Mouse (Mus musculus) stomach, embryonic 14.5 days (tissue): ENCODE measurements around the gene Nrde2. TPM values are rescaled to one million over a fixed set of nuclear protein-coding genes. Genes with fewer than 3 reads are reported as not detected.

ENCODE experiments used
- ATAC-seq: fragments of 200-750 bp; cut with Nextera tagmentation; 2 replicates; pipeline ENCODE4 v1.8.0; 2017; ENCODE audit warnings: low read depth, moderate TSS enrichment; ENCODE audit not compliant: insufficient number of reproducible peaks, insufficient read depth, low FRiP score
- H3K27ac ChIP-seq: fragments of 300-500 bp; sonication (generic); 2 replicates; pipeline ENCODE4 v1.5.1; 2014; ENCODE audit warnings: mild to moderate bottlenecking, low read length, moderate library complexity, mixed read lengths
- H3K27me3 ChIP-seq: fragments of 300-500 bp; sonication (generic); 2 replicates; pipeline ENCODE4 v1.6.1; 2014; ENCODE audit warnings: low read length, control low read depth, mixed read lengths; ENCODE audit not compliant: control insufficient read depth, insufficient read depth
- H3K36me3 ChIP-seq: fragments of 300-500 bp; sonication (generic); 2 replicates; pipeline ENCODE4 v1.6.1; 2014; ENCODE audit warnings: mild to moderate bottlenecking, control low read depth, low read length, moderate library complexity, mixed read lengths; ENCODE audit not compliant: control insufficient read depth, insufficient read depth
- H3K4me1 ChIP-seq: fragments of 300-500 bp; sonication (generic); 2 replicates; pipeline ENCODE4 v1.6.1; 2014; ENCODE audit warnings: low read length, control low read depth, mixed read lengths; ENCODE audit not compliant: control insufficient read depth, insufficient read depth
- H3K4me2 ChIP-seq: fragments of 300-500 bp; sonication (generic); replicated peaks from 2 replicates; pipeline ENCODE4 v1.6.1; 2014; ENCODE audit warnings: low read depth, low read length, control low read depth
- H3K4me3 ChIP-seq: fragments of 300-500 bp; sonication (generic); 2 replicates; pipeline ENCODE4 v1.5.1; 2014; ENCODE audit warnings: low read depth, low read length, control low read depth
- H3K9ac ChIP-seq: fragments of 300-500 bp; sonication (generic); replicated peaks from 2 replicates; pipeline ENCODE4 v1.6.1; 2014; ENCODE audit warnings: low read depth, mild to moderate bottlenecking, control low read depth, low read length, moderate library complexity, mixed read lengths
- H3K9me3 ChIP-seq: fragments of 300-500 bp; sonication (generic); 2 replicates; pipeline ENCODE4 v1.6.1; 2016; ENCODE audit warnings: low read depth, low read length, control low read depth; ENCODE audit not compliant: control insufficient read depth
- WGBS: fragments of 180-500 bp; shearing (Covaris S2); extraction: QIAGEN DNeasy Blood & Tissue Kit; methylation state at CpG from one replicate; pipeline ENCODE4 v1.1.7; 2014; 5-methylcytosine and 5-hydroxymethylcytosine counted together
- polyA plus RNA-seq: library from polyadenylated mRNA; unstranded; fragments of >200 nt; fragmentation: Nextera tagmentation; extraction: Ambion mirVana; gene quantifications from 2 replicates; pipeline ENCODE4 v1.2.1, GENCODE M21; 2014

The Nrde2 gene
- polyA plus RNA-seq, 1 experiment from 2014 or later: 13.1 TPM

DNA sequence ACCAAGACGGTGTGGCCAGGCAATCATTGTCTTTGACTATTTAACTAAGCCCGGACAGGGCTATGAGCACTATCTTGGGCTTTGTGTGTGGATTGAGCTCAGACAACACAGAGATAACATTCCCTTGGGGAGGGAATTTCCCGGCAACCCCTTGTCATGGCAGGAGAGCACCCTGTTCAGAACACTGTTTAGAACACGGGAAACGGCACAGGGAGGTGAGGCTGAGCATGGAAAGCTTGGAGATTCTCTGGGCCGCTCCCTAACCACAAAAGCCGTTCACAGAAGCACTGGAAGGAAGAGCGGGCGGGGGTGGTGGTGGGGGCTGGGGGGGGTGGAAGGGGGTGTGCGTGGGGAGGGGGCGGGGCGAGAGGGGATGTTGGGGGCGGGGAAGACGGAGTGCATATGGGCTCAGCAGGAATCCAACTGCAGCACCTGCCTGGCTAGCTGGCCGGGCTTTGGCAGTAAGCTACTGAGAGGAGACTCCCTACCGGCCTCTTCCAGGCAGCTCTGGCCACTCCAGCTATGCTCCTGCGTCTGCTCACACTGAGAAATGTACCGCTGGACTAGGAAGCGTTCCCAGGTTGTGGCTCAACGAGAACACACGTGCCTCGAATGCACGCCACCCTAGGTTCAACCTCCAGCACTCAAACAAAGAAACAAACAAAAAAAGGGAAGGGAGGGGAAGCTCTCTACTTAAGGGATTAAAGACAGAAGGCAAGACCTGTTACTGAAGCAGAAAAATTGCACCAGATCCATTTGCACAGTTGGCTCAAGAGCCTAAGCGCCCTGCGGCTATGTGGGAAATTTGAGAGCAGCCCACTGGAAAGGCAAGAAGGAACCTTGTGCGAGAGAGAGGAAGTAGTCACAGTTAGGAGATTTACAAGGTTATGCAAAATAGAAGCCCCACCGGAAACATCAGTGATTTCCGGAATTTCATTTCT is 8.7 kb upstream of the Nrde2 start:
- ATAC-seq: peak; percentile 68
- Histone ChIP-seq H3K27ac (no peak overlapping the region; the same call in 1 of the 2 replicates), H3K36me3 (no peaks in the 10 kb centered on the region), H3K4me2 (peak overlapping the region; percentile 41), H3K4me1 (0 out of 2 replicates have a peak, but pooled peaks cover 3% of the 10 kb centered on the region), H3K9ac (peak overlapping the region; percentile 33; the same call in 1 of the 2 replicates), H3K4me3 (0 out of 2 replicates have a peak overlapping the region, but pooled peaks have one; percentile 6), H3K27me3 (no peaks in the 10 kb centered on the region), H3K9me3 (no peaks in the 10 kb centered on the region)
- WGBS: 14% methylated on average over 28 of the region's 28 CpGs

- H3K9ac ChIP-seq: 0 out of 2 replicates have a peak overlapping the region, but pooled peaks have one; percentile 33
- H3K36me3 ChIP-seq: no peaks in the 10 kb centered on the region
- H3K4me2 ChIP-seq: peak overlapping the region; percentile 41; the same call in 1 of the 2 replicates
- no peak for ATAC-seq
- WGBS: 86% methylated on average over 1 of the region's 1 CpGs
- no peak overlapping the region; the same call in 1 of the 2 replicates for H3K27ac ChIP-seq
- H3K4me1 ChIP-seq: 0 out of 2 replicates have a peak, but pooled peaks cover 3% of the 10 kb centered on the region
- no peak overlapping the region for H3K4me3 ChIP-seq
- no peaks in the 10 kb centered on the region for H3K9me3 ChIP-seq
- H3K27me3 ChIP-seq: no peaks in the 10 kb centered on the region
These were observed 8.0 kb upstream of the Nrde2 start for GRCm38 (mm10) chr12:100167502-100167901.

- Histone ChIP-seq H3K36me3 (no peaks in the 10 kb centered on the region), H3K27me3 (no peaks in the 10 kb centered on the region), H3K4me1 (0 out of 2 replicates have a peak, but pooled peaks cover 3% of the 10 kb centered on the region), H3K9me3 (no peaks in the 10 kb centered on the region), H3K9ac (no peak overlapping the region), H3K4me3 (no peak overlapping the region), H3K27ac (no peak overlapping the region), H3K4me2 (no peak overlapping the region)
- ATAC-seq: no peak
- WGBS: 86% methylated on average over 8 of the region's 8 CpGs
These were observed 7.5 kb upstream of the Nrde2 start for GRCm38 (mm10) chr12:100166939-100167338.

DNA sequence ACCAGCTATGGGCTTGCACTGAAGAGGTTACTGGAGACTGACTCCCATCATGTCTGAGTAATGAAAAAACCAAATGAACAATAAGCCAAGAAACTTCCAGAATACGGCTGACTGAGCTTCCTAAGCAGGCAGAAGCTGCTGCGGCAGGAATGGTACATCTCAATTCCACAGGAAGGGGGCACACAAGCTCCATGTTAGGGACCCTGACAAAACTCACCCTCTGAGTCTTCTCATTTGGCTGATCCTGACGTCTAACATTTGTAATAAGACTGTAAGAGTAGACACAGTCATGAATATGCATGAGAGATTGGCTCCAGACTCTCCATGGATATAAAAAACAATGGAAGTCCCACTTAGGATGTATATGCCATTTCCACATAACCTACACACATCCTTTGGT is 6.7 kb upstream of the Nrde2 start:
- Histone ChIP-seq H3K27ac (no peak overlapping the region), H3K4me3 (no peak overlapping the region), H3K36me3 (no peaks in the 10 kb centered on the region), H3K9ac (no peak overlapping the region), H3K27me3 (no peaks in the 10 kb centered on the region), H3K9me3 (no peaks in the 10 kb centered on the region), H3K4me2 (no peak overlapping the region), H3K4me1 (0 out of 2 replicates have a peak, but pooled peaks cover 3% of the 10 kb centered on the region)
- 0 out of 2 replicates have a peak, but pooled peaks have one; percentile 31 for ATAC-seq
- 24% methylated on average over 3 of the region's 3 CpGs for WGBS

DNA sequence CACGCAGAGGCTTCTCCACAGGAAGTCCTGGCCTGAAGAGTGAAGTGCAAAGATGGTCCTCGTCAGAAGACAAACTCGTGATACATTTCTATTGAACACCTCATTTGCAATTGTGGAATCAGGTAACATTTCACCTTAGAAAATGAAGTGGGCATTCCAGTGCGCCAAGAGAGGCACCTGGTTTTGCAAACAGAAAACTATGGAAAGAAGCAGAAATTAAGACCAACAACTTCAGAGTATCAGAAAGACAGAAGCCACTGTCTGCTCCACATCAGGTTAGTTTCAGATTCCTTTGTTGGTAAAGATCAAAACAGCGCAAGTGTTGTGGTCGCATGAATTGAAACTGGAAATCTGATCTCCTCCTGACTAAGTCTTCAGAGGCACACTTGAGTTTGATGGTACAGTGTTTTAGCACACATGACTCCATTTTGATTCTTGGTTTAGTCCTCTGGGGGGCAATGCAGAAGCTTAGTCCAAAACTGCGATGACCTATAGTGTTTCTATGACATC is 5.6 kb upstream of the Nrde2 start:
- WGBS: 68% methylated on average over 7 of the region's 7 CpGs
- ATAC-seq: no peak
- 0 out of 2 replicates have a peak, but pooled peaks cover 3% of the 10 kb centered on the region for H3K4me1 ChIP-seq
- no peaks in the 10 kb centered on the region for H3K36me3 ChIP-seq
- no peaks in the 10 kb centered on the region for H3K9me3 ChIP-seq
- H3K4me3 ChIP-seq: no peak overlapping the region
- H3K9ac ChIP-seq: no peak overlapping the region
- H3K27ac ChIP-seq: no peak overlapping the region
- no peak overlapping the region for H3K4me2 ChIP-seq
- H3K27me3 ChIP-seq: no peaks in the 10 kb centered on the region

DNA sequence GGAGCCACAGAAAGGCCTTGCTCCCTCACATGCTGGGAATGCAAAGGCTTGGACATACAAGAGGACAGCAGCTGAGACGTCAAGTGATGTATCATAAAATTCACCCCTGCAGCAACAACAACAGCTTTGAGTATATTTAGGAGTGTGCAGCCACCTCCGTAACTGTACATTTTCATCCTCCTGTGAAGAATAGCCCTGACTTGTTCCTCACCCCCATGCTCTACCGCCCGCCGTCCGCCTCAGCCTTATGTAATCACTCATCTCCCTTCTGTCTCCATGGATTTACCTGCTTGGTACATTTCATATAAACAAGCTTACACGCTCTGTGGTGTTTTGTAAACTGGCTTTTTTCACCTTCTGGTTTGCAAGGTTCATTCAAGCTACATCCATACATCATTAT is 7.0 kb downstream of the Nrde2 start:
- peaks cover 30% of the 10 kb centered on the region for H3K36me3 ChIP-seq
- H3K9ac ChIP-seq: no peak overlapping the region
- no peaks in the 10 kb centered on the region for H3K9me3 ChIP-seq
- 82% methylated on average over 7 of the region's 7 CpGs for WGBS
- H3K4me1 ChIP-seq: no peaks in the 10 kb centered on the region
- H3K4me2 ChIP-seq: no peak overlapping the region
- H3K27ac ChIP-seq: no peak overlapping the region
- ATAC-seq: no peak
- no peaks in the 10 kb centered on the region for H3K27me3 ChIP-seq
- H3K4me3 ChIP-seq: no peak overlapping the region

GRCm38 (mm10) chr12:100144269-100144668 is 15.2 kb downstream of the Nrde2 start:
- no peak for ATAC-seq
- Histone ChIP-seq H3K4me1 (no peaks in the 10 kb centered on the region), H3K9ac (no peak overlapping the region), H3K4me3 (no peak overlapping the region), H3K36me3 (peaks cover 72% of the 10 kb centered on the region), H3K4me2 (no peak overlapping the region), H3K27me3 (no peaks in the 10 kb centered on the region), H3K9me3 (no peaks in the 10 kb centered on the region), H3K27ac (no peak overlapping the region)
- 76% methylated on average over 5 of the region's 5 CpGs for whole genome bisulfite sequencing

DNA sequence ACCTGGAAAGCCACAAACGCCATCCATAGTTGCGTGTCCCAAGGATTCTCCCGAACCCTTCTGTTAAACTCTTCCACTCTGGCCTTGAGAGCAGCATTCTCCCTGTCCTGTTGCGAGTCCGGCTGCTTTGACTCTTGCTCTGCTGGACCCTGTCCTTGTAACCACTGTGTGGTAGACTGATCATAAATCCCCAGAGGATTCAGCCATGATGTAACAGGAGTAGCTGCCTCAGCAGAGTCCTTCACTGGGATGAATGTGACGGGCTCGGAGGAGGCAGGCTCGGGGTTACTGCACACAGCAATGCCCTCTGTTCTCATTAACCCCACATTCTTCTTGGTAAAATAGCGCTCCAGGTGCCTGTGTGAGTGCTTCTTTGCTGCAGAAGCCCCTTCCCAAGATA is 15.7 kb downstream of the Nrde2 start:
- no peak overlapping the region for H3K4me2 ChIP-seq
- H3K9me3 ChIP-seq: no peaks in the 10 kb centered on the region
- no peaks in the 10 kb centered on the region for H3K4me1 ChIP-seq
- no peak overlapping the region for H3K9ac ChIP-seq
- ATAC-seq: no peak
- H3K4me3 ChIP-seq: no peak overlapping the region
- no peaks in the 10 kb centered on the region for H3K27me3 ChIP-seq
- 94% methylated on average over 9 of the region's 9 CpGs for WGBS
- peaks cover 71% of the 10 kb centered on the region for H3K36me3 ChIP-seq
- no peak overlapping the region for H3K27ac ChIP-seq
